Mouse (Mus musculus): ENCODE measurements at regions not wholly inside any gene's neighbourhood (a gene's known extent, or its start where the extent isn't known, plus 50 kb on each side); places are given as distances from the start of the nearest gene placed in this dataset.

DNA sequence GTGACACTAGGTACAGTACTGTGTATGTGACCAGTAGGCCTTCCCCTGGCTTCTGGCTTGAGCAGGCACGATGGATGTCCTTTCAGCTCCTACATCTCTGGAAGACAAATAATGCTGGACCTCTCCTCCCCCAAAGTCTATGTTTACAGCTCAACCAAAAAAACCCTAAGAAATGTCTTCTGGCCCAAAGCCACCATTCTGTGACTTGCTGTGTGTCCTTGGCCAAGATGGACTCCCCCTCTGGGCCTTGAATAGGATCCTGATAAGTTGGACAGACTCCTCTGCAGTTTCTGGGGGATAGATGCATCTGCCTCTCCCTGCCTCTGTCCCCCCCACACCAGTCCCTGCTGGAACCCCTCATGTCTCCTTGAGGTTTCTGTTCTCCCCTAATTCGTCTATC, 53.6 kb upstream of the Foxp4 start:
- TF ChIP-seq EP300 (optimal IDR thresholded peaks at IDR 0.05): no peak
- TF ChIP-seq CTCF (IDR thresholded peaks at IDR 0.05; ENCODE audit: low read depth): no peak
